Mouse (Mus musculus): Measurements from ENCODE around the gene Mpv17l.

The Mpv17l gene

GRCm38 (mm10) chr16:13902888-13903483 is at the start of gene Mpv17l, which contains the start of gene Pdxdc1:
Gene Mpv17l (plus strand): TSS chr16:13903161.
Gene Pdxdc1 (minus strand): TSS chr16:13903131.
- under 1% methylated on average over 49 of the region's 57 CpGs for WGBS

GRCm38 (mm10) chr16:13853886-13854285 is 49.1 kb upstream of the Mpv17l start:
- 97% methylated on average over 4 of the region's 4 CpGs for WGBS

- WGBS: 86% methylated on average over 4 of the region's 4 CpGs
Measured at GRCm38 (mm10) chr16:13866076-13866475, 36.9 kb upstream of the Mpv17l start.

- 63% methylated on average over 5 of the region's 5 CpGs for WGBS
Measured at GRCm38 (mm10) chr16:13866616-13867015, 36.3 kb upstream of the Mpv17l start.

DNA sequence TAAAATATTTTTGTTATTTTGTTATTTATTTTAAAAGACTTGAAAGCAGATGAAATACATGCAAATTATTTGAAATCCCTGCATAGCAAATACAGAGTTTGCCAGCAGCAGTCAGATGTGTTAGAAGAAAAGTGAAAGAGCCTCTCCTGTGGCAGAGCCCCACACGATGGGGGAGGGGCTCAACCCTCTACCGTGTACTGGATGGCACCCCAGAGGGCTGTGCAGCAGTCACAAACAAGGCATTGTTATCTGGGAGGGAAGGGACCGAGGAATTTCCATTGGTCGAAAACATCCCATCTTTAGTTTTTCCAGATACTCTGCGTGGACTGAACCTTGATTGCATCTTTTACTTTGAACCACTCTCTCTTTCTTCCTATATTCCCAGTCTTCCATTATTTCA is 35.6 kb upstream of the Mpv17l start:
- 43% methylated on average over 5 of the region's 5 CpGs for WGBS

DNA sequence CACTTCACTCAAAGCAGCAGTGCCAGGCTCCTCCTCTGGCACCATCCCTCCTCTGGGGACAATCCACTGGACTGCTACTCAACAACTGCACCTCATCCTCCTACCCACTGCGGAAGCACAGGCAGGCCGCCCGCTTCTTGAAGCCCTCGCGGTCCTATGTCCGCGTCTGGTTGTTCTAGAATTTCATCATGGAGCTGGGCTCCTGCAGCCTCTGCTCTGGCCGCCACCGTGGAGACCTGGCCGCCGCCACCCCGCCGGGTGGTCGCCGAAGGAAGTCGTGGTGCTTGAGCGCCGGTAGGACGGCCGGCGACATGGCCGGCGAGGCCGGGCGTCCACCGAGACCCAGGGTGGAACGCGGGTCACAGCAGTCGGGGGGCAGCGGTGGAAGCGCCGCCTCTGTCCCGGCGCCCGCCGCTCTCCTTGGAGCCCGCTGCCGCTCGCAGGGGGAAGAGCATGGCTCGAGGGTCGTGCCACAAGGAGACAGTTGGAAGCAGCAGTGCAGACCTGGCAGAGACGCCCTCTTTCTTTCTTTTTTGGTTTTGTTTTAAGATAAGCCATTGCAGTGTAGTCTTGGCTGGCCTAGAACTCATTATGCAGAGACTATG is 34.9 kb upstream of the Mpv17l start:
- 44% methylated on average over 42 of the region's 42 CpGs for WGBS

DNA sequence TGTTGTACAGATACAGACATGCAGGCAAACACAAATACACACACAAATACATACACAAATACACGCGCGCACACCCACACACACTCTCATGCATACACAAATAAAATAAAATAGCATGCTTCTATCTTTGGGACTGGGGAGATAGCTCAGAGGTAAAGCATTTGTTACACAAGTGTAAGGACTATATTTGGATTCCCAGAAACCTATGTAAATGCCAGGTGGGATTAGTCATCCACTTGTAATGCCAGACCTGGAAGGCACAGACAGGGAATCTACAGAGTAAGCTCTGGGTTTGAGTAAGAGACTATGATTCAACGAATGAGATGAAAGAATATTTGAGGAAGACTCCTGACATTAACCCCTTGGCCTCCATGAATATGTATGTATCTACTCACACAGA is 27.5 kb upstream of the Mpv17l start:
- 53% methylated on average over 4 of the region's 4 CpGs for WGBS

- WGBS: 49% methylated on average over 3 of the region's 3 CpGs
Measured at GRCm38 (mm10) chr16:13883094-13883774, 19.7 kb upstream of the Mpv17l start.

- 90% methylated on average over 2 of the region's 2 CpGs for whole genome bisulfite sequencing
Measured at GRCm38 (mm10) chr16:13890449-13890848, 12.5 kb upstream of the Mpv17l start.

DNA sequence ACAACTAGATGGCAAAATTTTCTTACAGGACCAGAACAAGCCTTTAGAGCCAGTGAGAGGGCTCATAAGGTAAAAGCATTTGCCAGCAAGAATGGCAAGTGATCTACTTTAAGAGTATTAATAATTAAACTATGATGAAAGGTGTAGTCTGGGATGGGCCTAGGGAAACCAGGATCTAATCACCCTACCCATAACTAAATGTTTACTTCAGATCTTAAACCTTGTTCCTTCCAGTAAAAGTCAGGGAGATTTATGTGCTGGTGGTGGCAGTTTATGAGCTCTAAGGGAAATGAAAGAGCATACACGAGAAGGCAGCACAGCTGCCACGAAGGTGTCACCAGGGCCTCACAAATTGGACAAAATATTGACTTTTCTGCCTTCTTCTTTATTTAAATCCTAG is 8.9 kb upstream of the Mpv17l start:
- 85% methylated on average over 2 of the region's 2 CpGs for WGBS

GRCm38 (mm10) chr16:13895740-13896139 is 7.2 kb upstream of the Mpv17l start:
- 90% methylated on average over 3 of the region's 3 CpGs for WGBS

DNA sequence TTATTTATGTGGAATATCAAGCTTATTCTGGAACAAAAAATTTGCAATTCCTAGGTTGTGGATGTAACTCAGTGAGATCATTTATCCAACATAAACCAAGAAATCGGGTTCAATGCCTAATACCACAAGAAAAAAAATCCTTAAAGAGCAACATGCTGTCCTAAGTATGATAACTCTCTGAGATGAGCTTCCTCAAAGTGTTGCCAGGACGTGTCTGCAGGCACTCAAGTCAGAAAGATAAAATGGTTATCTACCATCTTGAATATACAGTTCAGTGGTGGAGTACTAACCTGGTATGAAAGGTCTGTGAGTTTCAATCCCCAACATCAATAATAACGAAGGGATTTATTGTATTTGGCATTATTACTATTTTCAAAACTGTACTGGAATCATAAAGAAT is 6.6 kb upstream of the Mpv17l start:
- 87% methylated on average over 3 of the region's 3 CpGs for WGBS

- 59% methylated on average over 2 of the region's 2 CpGs for WGBS
Measured at GRCm38 (mm10) chr16:13898981-13899380, 4.0 kb upstream of the Mpv17l start.

GRCm38 (mm10) chr16:13902397-13902831 is 547 bp upstream of the Mpv17l start:
- 1% methylated on average over 30 of the region's 30 CpGs for WGBS

DNA sequence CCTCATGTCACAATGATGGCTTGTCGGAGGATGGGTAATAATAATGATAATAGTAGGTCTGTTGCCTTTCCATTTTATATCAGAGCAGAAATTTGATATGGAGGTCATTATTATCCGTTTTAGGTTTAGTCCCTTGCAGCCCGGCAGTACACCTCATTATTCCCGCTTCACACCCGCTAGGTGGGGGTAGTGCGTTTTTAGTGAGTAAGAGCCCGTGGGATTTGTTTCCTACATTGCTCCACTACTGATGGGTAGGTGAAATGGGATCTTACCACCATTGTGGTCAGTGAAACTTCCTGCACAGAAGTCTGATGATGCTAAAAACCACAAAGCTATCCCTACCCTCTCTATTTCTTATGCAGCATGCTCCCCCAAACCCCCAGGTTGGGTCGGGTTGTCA is 527 bp downstream of the Mpv17l start:
- WGBS: 2% methylated on average over 8 of the region's 8 CpGs

GRCm38 (mm10) chr16:13907297-13907696 is 4.3 kb downstream of the Mpv17l start:
- WGBS: 89% methylated on average over 3 of the region's 3 CpGs

DNA sequence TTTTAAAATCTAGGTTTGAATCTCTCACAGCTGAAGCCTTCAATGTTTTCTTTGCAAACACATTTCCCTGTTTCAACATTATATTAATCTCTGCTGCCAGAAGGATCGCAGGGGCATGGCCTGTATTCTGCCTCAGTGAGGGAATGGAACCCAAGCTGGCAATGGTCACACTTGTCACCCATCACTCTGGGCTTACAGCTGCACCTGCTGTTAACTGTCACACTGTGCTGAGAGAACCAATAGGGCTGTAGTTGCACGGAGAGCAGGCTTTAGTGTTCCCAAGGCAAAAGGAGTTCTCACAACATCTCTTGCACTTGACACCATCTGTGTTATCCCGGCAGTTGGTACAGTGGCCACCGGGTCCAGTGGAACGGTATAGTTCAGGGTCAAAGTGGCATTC is 17.1 kb downstream of the Mpv17l start:
- 94% methylated on average over 5 of the region's 5 CpGs for WGBS

GRCm38 (mm10) chr16:13921063-13921462 is 18.1 kb downstream of the Mpv17l start:
- 86% methylated on average over 6 of the region's 6 CpGs for WGBS

DNA sequence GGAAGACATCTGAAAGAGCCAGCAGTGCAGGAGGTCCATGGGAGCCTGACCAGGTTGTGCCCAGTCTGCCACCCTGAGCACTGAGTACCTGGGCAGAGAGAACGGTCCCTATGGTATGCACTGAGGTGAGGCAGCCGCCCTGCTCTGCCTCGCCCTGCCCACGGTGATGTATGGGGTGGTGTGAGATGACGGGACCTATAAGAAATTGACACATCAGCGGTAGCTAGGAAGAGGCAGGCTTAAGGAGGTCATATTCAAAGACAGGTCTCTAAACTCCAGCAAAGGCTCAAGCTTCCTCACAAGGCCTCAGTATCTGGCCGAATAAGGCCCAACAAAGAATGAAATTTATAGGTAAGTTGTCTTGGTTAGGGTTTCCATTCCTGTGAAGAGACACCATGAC is 18.8 kb downstream of the Mpv17l start:
- WGBS: 97% methylated on average over 7 of the region's 7 CpGs

DNA sequence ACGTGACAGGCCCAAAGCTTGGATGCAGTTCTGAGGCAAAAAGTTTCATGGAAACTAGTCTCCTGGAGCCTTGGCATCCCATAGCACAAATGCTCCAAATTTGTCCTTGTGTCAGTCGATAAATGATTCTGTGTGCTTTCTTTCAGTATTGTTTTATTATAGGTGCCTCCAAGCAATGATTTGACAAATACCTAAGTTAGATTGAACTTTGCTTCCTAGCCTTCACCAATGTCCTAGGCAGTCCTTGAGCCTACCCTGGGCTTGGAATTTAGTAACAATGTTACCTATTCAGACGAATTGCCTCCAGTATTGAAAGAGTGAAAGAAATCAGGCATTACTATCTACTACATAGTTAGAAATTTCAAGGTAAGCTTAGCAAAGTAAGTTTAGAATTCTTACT is 19.5 kb downstream of the Mpv17l start:
- WGBS: 92% methylated on average over 3 of the region's 3 CpGs

DNA sequence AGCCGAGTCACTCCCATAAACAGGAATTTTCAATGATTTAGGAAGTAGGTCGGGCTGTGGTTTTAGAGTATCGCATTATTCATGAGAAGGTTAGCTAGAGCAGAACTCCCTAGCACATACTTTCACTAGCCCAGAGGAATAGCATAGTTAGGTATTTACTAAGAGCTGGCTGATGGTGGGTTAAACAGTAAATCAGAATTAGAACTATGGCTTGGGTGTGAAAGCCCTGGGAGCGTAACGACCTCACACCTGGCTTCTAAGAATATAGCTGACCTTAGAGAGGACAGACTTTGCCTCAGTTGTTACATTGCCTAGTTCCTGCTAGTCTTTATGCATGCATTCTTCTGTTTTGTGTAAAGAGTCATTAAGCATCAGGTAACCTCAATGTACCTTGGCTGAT is 20.0 kb downstream of the Mpv17l start:
- 95% methylated on average over 5 of the region's 5 CpGs for WGBS

DNA sequence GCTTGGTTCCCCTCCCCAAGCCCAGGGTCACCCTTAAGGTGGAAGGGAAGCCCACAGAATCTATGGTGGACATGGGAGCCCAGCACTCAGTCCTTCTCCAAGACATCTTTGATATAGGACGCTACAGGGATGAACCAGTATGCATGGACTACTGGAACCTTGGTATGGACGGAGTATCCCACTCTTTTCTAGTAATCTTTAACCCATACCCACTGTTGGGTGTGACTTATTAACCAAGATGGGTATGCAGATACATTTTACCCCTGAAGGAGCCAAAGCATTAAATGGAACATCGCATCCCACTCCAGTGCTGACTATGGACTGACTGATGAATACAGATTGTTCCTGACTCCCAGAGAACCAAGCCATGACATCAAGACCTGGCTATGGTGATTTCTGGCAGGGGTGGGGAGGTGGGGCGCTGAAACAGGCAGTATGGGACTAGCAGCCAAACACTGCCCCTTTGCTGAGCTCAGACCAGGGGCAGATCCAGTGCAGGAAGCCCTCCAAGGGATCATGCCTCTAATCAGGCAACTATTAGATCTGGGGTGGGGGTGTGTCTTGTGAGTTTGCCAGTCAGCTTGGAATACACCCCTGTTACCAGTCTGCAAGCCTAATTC is 24.6 kb downstream of the Mpv17l start:
- 88% methylated on average over 4 of the region's 4 CpGs for whole genome bisulfite sequencing

Measured in cerebral cortex, adult 2 months (tissue).